16 mouse cellular contexts compared by ENCODE assay signal in genomic region chr6:62912758-62913157, GRCm38 (mm10).
"Had no signal": no experiment of that assay in that cellular context is flagged by ENCODE, and none has a peak within 500 bp of the region (broad histone marks: within the 10 kb centered on the region; RNA-seq: fewer than 3 reads in every experiment).

No protein-coding gene starts in this region.

- H3K27me3 ChIP-seq: neural tube, embryonic 13.5 days; neural tube, embryonic 15.5 days; stomach, embryonic 15.5 days had no signal

- H3K4me3 ChIP-seq: neural tube, embryonic 13.5 days; neural tube, embryonic 15.5 days; stomach, embryonic 15.5 days had no signal

- H3K27ac ChIP-seq: neural tube, embryonic 13.5 days; neural tube, embryonic 15.5 days; stomach, embryonic 15.5 days; stomach, postnatal 0 days had no signal

- H3K4me1 ChIP-seq: neural tube, embryonic 13.5 days; neural tube, embryonic 15.5 days; stomach, embryonic 15.5 days had no signal

- H3K9ac ChIP-seq: neural tube, embryonic 13.5 days; neural tube, embryonic 15.5 days; stomach, embryonic 15.5 days had no signal

- H3K4me2 ChIP-seq: neural tube, embryonic 13.5 days; neural tube, embryonic 15.5 days; stomach, embryonic 15.5 days had no signal

- H3K36me3 ChIP-seq: neural tube, embryonic 13.5 days; neural tube, embryonic 15.5 days; stomach, embryonic 15.5 days had no signal

- DNase-seq: retina, postnatal 1 day; right cerebral cortex, adult 18-20 months; right cerebral cortex, postnatal 14 days; right cerebral cortex, postnatal 25 days; right cerebral cortex, postnatal 4 days; spleen, adult 18-20 months; thymus, adult 18-20 months; thymus, adult 2 months; thymus, postnatal 14 days; thymus, postnatal 25 days; thymus, postnatal 36 days; thymus, postnatal 4 days had no signal

- H3K9me3 ChIP-seq: neural tube, embryonic 13.5 days; neural tube, embryonic 15.5 days; stomach, embryonic 15.5 days had no signal
